Mouse (Mus musculus): Measurements from ENCODE around the gene Myo9b. TPM values are rescaled to one million over a fixed set of nuclear protein-coding genes. Genes with fewer than 3 reads are reported as not detected.
"Not testable (repeated sequence)": the region's sequence is repeated elsewhere in the genome, so short reads cannot be mapped to it uniquely, and the experiment has no call there.

Myo9b gene
- polyA plus RNA-seq, 1 experiment from 2014 or later = 25.3 TPM

- not testable (repeated sequence) for H3K4me1 ChIP-seq; DNase-seq (ENCODE audit: low spot score); H3K27ac ChIP-seq (replicated peaks); H3K27me3 ChIP-seq (ENCODE audit: low read depth, poor library complexity, severe bottlenecking); H3K36me3 ChIP-seq; H3K9me3 ChIP-seq (replicated peaks); H3K4me3 ChIP-seq
- 94% methylated on average over 1 of the region's 1 CpGs for WGBS
These were observed 9.2 kb downstream of the Myo9b start for GRCm38 (mm10) chr8:71281731-71282130.

- H3K27ac ChIP-seq (replicated peaks) = no peak overlapping the region
- H3K4me1 ChIP-seq = no peaks in the 10 kb centered on the region
- no peak for DNase-seq (ENCODE audit: low spot score)
- H3K9me3 ChIP-seq (replicated peaks) = no peaks in the 10 kb centered on the region
- H3K36me3 ChIP-seq = peaks cover 3% of the 10 kb centered on the region; the same call in 1 of the 2 replicates
- H3K4me3 ChIP-seq = no peak overlapping the region
- 81% methylated on average over 5 of the region's 5 CpGs for WGBS
- no peaks in the 10 kb centered on the region for H3K27me3 ChIP-seq (ENCODE audit: low read depth, poor library complexity, severe bottlenecking)
These were observed 10.1 kb downstream of the Myo9b start for GRCm38 (mm10) chr8:71282621-71283020.

- not testable (repeated sequence) for H3K27me3 ChIP-seq (ENCODE audit: low read depth, poor library complexity, severe bottlenecking); H3K4me1 ChIP-seq; DNase-seq (ENCODE audit: low spot score); H3K27ac ChIP-seq (replicated peaks); H3K9me3 ChIP-seq (replicated peaks); H3K4me3 ChIP-seq
- WGBS = 85% methylated on average over 2 of the region's 2 CpGs
- peaks cover 29% of the 10 kb centered on the region for H3K36me3 ChIP-seq
These were observed 13.7 kb downstream of the Myo9b start for GRCm38 (mm10) chr8:71286223-71286622.

- peaks cover 51% of the 10 kb centered on the region for H3K36me3 ChIP-seq
- 55% methylated on average over 3 of the region's 3 CpGs for WGBS
- H3K27ac ChIP-seq (replicated peaks) = no peak overlapping the region
These were observed 16.0 kb downstream of the Myo9b start for GRCm38 (mm10) chr8:71288441-71288949.

GRCm38 (mm10) chr8:71289098-71289497 is 16.6 kb downstream of the Myo9b start:
- no peak for DNase-seq (ENCODE audit: low spot score)
- H3K36me3 ChIP-seq = peaks cover 54% of the 10 kb centered on the region
- WGBS = 86% methylated on average over 7 of the region's 7 CpGs
- no peaks in the 10 kb centered on the region for H3K4me1 ChIP-seq
- no peak overlapping the region for H3K4me3 ChIP-seq
- no peak overlapping the region for H3K27ac ChIP-seq (replicated peaks)
- no peaks in the 10 kb centered on the region for H3K9me3 ChIP-seq (replicated peaks)
- H3K27me3 ChIP-seq (ENCODE audit: low read depth, poor library complexity, severe bottlenecking) = no peaks in the 10 kb centered on the region

More at GRCm38 (mm10) chr8:71288441-71288949, 16.0 kb downstream of the Myo9b start:
- no peaks in the 10 kb centered on the region for H3K4me1 ChIP-seq
- H3K4me3 ChIP-seq = no peak overlapping the region
- H3K27me3 ChIP-seq (ENCODE audit: low read depth, poor library complexity, severe bottlenecking) = no peaks in the 10 kb centered on the region
- DNase-seq (ENCODE audit: low spot score) = no peak
- no peaks in the 10 kb centered on the region for H3K9me3 ChIP-seq (replicated peaks)

- no peaks in the 10 kb centered on the region for H3K4me1 ChIP-seq
- 94% methylated on average over 21 of the region's 21 CpGs for WGBS
- no peak overlapping the region for H3K4me3 ChIP-seq
- H3K27ac ChIP-seq (replicated peaks) = no peak overlapping the region
- no peak for DNase-seq (ENCODE audit: low spot score)
- peaks cover 62% of the 10 kb centered on the region for H3K36me3 ChIP-seq
- H3K9me3 ChIP-seq (replicated peaks) = no peaks in the 10 kb centered on the region
- no peaks in the 10 kb centered on the region for H3K27me3 ChIP-seq (ENCODE audit: low read depth, poor library complexity, severe bottlenecking)
These were observed 17.7 kb downstream of the Myo9b start for GRCm38 (mm10) chr8:71290211-71290610.

GRCm38 (mm10) chr8:71290911-71291310 is 18.4 kb downstream of the Myo9b start:
- H3K4me3 ChIP-seq = no peak overlapping the region
- no peaks in the 10 kb centered on the region for H3K27me3 ChIP-seq (ENCODE audit: low read depth, poor library complexity, severe bottlenecking)
- H3K4me1 ChIP-seq = no peaks in the 10 kb centered on the region
- DNase-seq (ENCODE audit: low spot score) = no peak
- peaks cover 66% of the 10 kb centered on the region for H3K36me3 ChIP-seq
- WGBS = 97% methylated on average over 10 of the region's 10 CpGs
- no peak overlapping the region for H3K27ac ChIP-seq (replicated peaks)
- H3K9me3 ChIP-seq (replicated peaks) = no peaks in the 10 kb centered on the region

GRCm38 (mm10) chr8:71291351-71291750 is 18.8 kb downstream of the Myo9b start:
- H3K36me3 ChIP-seq = peaks cover 70% of the 10 kb centered on the region
- H3K27me3 ChIP-seq (ENCODE audit: low read depth, poor library complexity, severe bottlenecking) = no peaks in the 10 kb centered on the region
- H3K9me3 ChIP-seq (replicated peaks) = no peaks in the 10 kb centered on the region
- DNase-seq (ENCODE audit: low spot score) = no peak
- no peaks in the 10 kb centered on the region for H3K4me1 ChIP-seq
- WGBS = 95% methylated on average over 6 of the region's 6 CpGs
- no peak overlapping the region for H3K27ac ChIP-seq (replicated peaks)
- H3K4me3 ChIP-seq = no peak overlapping the region

- DNase-seq (ENCODE audit: low spot score); H3K27ac ChIP-seq (replicated peaks); H3K4me3 ChIP-seq; H3K4me1 ChIP-seq; H3K27me3 ChIP-seq (ENCODE audit: low read depth, poor library complexity, severe bottlenecking); H3K9me3 ChIP-seq (replicated peaks): not testable (repeated sequence)
- H3K36me3 ChIP-seq = peaks cover 88% of the 10 kb centered on the region
- 91% methylated on average over 3 of the region's 3 CpGs for WGBS
These were observed 21.4 kb downstream of the Myo9b start for GRCm38 (mm10) chr8:71293930-71294329.

- Histone ChIP-seq H3K4me1 (no peaks in the 10 kb centered on the region), H3K27ac (replicated peaks) (no peak overlapping the region), H3K36me3 (peaks cover 73% of the 10 kb centered on the region), H3K4me3 (no peak overlapping the region), H3K27me3 (ENCODE audit: low read depth, poor library complexity, severe bottlenecking) (no peaks in the 10 kb centered on the region), H3K9me3 (replicated peaks) (no peaks in the 10 kb centered on the region)
- 90% methylated on average over 2 of the region's 2 CpGs for WGBS
- DNase-seq (ENCODE audit: low spot score) = no peak
These were observed 23.7 kb downstream of the Myo9b start for GRCm38 (mm10) chr8:71296188-71296621.

GRCm38 (mm10) chr8:71296784-71297183 is 24.3 kb downstream of the Myo9b start:
- DNase-seq (ENCODE audit: low spot score) = no peak
- Histone ChIP-seq H3K9me3 (replicated peaks) (no peaks in the 10 kb centered on the region), H3K4me3 (no peak overlapping the region), H3K4me1 (no peaks in the 10 kb centered on the region), H3K36me3 (peaks cover 69% of the 10 kb centered on the region), H3K27me3 (ENCODE audit: low read depth, poor library complexity, severe bottlenecking) (no peaks in the 10 kb centered on the region), H3K27ac (replicated peaks) (no peak overlapping the region)
- WGBS = 93% methylated on average over 2 of the region's 2 CpGs

GRCm38 (mm10) chr8:71297439-71297838 is 24.9 kb downstream of the Myo9b start:
- peaks cover 4% of the 10 kb centered on the region; the same call in 1 of the 2 replicates for H3K9me3 ChIP-seq (replicated peaks)
- no peak overlapping the region for H3K27ac ChIP-seq (replicated peaks)
- no peak for DNase-seq (ENCODE audit: low spot score)
- no peak overlapping the region for H3K4me3 ChIP-seq
- H3K4me1 ChIP-seq = no peaks in the 10 kb centered on the region
- peaks cover 69% of the 10 kb centered on the region for H3K36me3 ChIP-seq
- 92% methylated on average over 1 of the region's 1 CpGs for WGBS
- no peaks in the 10 kb centered on the region for H3K27me3 ChIP-seq (ENCODE audit: low read depth, poor library complexity, severe bottlenecking)

GRCm38 (mm10) chr8:71299716-71300115 is 27.2 kb downstream of the Myo9b start:
- H3K4me1 ChIP-seq = no peaks in the 10 kb centered on the region
- DNase-seq (ENCODE audit: low spot score) = no peak
- no peak overlapping the region for H3K4me3 ChIP-seq
- H3K27me3 ChIP-seq (ENCODE audit: low read depth, poor library complexity, severe bottlenecking) = no peaks in the 10 kb centered on the region
- 88% methylated on average over 3 of the region's 3 CpGs for WGBS
- peaks cover 6% of the 10 kb centered on the region; the same call in 1 of the 2 replicates for H3K9me3 ChIP-seq (replicated peaks)
- H3K27ac ChIP-seq (replicated peaks) = no peak overlapping the region
- H3K36me3 ChIP-seq = peaks cover 69% of the 10 kb centered on the region

- H3K9me3 ChIP-seq (replicated peaks) = peaks cover 6% of the 10 kb centered on the region; the same call in 1 of the 2 replicates
- no peak overlapping the region for H3K27ac ChIP-seq (replicated peaks)
- no peak for DNase-seq (ENCODE audit: low spot score)
- no peaks in the 10 kb centered on the region for H3K27me3 ChIP-seq (ENCODE audit: low read depth, poor library complexity, severe bottlenecking)
- H3K36me3 ChIP-seq = peaks cover 47% of the 10 kb centered on the region
- WGBS = 95% methylated on average over 1 of the region's 1 CpGs
- no peaks in the 10 kb centered on the region for H3K4me1 ChIP-seq
- no peak overlapping the region for H3K4me3 ChIP-seq
These were observed 30.3 kb downstream of the Myo9b start for GRCm38 (mm10) chr8:71302788-71303187.

All from midbrain, embryonic 10.5 days (tissue).